In genomic region chr13:9184716-9185115, GRCm38 (mm10) we compare ENCODE assay signal across 20 mouse cellular contexts.
DNase-seq lines count a peak whose midpoint lies in the region; ATAC-seq lines count a peak whose summit lies in the region.
"Had no signal": no experiment of that assay in that cellular context is flagged by ENCODE, and none has a peak within 500 bp of the region (broad histone marks: within the 10 kb centered on the region; RNA-seq: fewer than 3 reads in every experiment).

No protein-coding gene starts in this region.

- H3K4me2 ChIP-seq in heart, embryonic 12.5 days = no peak overlapping the region
- H3K4me2 ChIP-seq: embryonic facial prominence, embryonic 13.5 days; embryonic facial prominence, embryonic 15.5 days; forebrain, embryonic 12.5 days had no signal

- 0 out of 2 replicates have a peak, but pooled peaks cover 3% of the 10 kb centered on the region for H3K27me3 ChIP-seq in heart, embryonic 12.5 days (replicated peaks)
- H3K27me3 ChIP-seq: embryonic facial prominence, embryonic 13.5 days; embryonic facial prominence, embryonic 15.5 days; forebrain, embryonic 12.5 days had no signal

- ATAC-seq in heart, embryonic 12.5 days (ENCODE audit: insufficient number of reproducible peaks, low FRiP score) = no peak
- ATAC-seq: forebrain, embryonic 14.5 days; forebrain, embryonic 16.5 days had no signal

- no peaks in the 10 kb centered on the region for H3K36me3 ChIP-seq in heart, embryonic 12.5 days
- H3K36me3 ChIP-seq: embryonic facial prominence, embryonic 13.5 days; embryonic facial prominence, embryonic 15.5 days; forebrain, embryonic 10.5 days; forebrain, embryonic 12.5 days had no signal

- peak; percentile 61 for DNase-seq in heart, adult 11 months
- DNase-seq in testis, postnatal 10 days (ENCODE audit: low spot score) = peak; percentile 28
- DNase-seq in testis, postnatal 14 days (ENCODE audit: low spot score) = no peak
- DNase-seq: adrenal gland, adult 2 months; adrenal gland, postnatal 10 days; adrenal gland, postnatal 25 days; cerebellum, adult 11 months; cerebellum, adult 18-20 months; cerebellum, adult 8-10 months; cerebellum, adult 9-11 months; cerebellum, postnatal 14 days; embryo, embryonic 11 days had no signal

- H3K9ac ChIP-seq in heart, embryonic 12.5 days = no peak overlapping the region
- H3K9ac ChIP-seq: embryonic facial prominence, embryonic 13.5 days; embryonic facial prominence, embryonic 15.5 days; forebrain, embryonic 12.5 days had no signal

- no peaks in the 10 kb centered on the region for H3K4me1 ChIP-seq in heart, embryonic 12.5 days (replicated peaks)
- H3K4me1 ChIP-seq: embryonic facial prominence, embryonic 15.5 days had no signal

- H3K4me3 ChIP-seq in heart, embryonic 12.5 days = no peak overlapping the region
- H3K4me3 ChIP-seq: embryonic facial prominence, embryonic 13.5 days; embryonic facial prominence, embryonic 15.5 days; erythroblast, embryonic 14.5 days; forebrain, embryonic 10.5 days; forebrain, embryonic 12.5 days had no signal

- H3K9me3 ChIP-seq in heart, embryonic 12.5 days (replicated peaks) = no peaks in the 10 kb centered on the region
- H3K9me3 ChIP-seq: embryonic facial prominence, embryonic 13.5 days; embryonic facial prominence, embryonic 15.5 days; forebrain, embryonic 10.5 days had no signal

- WGBS in heart, embryonic 12.5 days = 72% methylated on average over 6 of the region's 6 CpGs

- H3K27ac ChIP-seq in heart, embryonic 12.5 days (ENCODE audit: poor library complexity, severe bottlenecking) = no peak overlapping the region
- H3K27ac ChIP-seq: embryonic facial prominence, embryonic 13.5 days; embryonic facial prominence, embryonic 15.5 days; forebrain, embryonic 10.5 days; forebrain, embryonic 12.5 days had no signal
